Mouse (Mus musculus) gastrocnemius, adult 2 months (tissue): Measurements from ENCODE around the gene Tnfaip2. TPM values are rescaled to one million over a fixed set of nuclear protein-coding genes. Genes with fewer than 3 reads are reported as not detected.

Source experiments
- DNase-seq: peaks from one replicate; pipeline ENCODE4 v3.0.0; 2022
- H3K27ac ChIP-seq: fragments of 200-600 bp; 2 replicates; pipeline ENCODE4 v1.8.1; 2022; ENCODE audit warnings: mild to moderate bottlenecking
- H3K4me3 ChIP-seq: fragments of 200-600 bp; 2 replicates; pipeline ENCODE4 v1.8.1; 2022; ENCODE audit warnings: mild to moderate bottlenecking, moderate library complexity
- CTCF ChIP-seq: fragments of 200-600 bp; IDR thresholded peaks from 2 replicates; pipeline ENCODE4 v1.8.1; 2022; ENCODE audit warnings: antibody characterized with exemption, mild to moderate bottlenecking, moderate library complexity
- intact Hi-C: fragments of 180-260 bp; cut with DNase I; formaldehyde crosslinking; loops from one replicate; pipeline ENCODE4 v1.15.1; 2025
- total RNA-seq, 2 experiments: library from RNA; stranded (reverse); gene quantifications; 2 replicates each; pipeline ENCODE4 v1.2.3; 2021

The Tnfaip2 gene
- total RNA-seq, 2 experiments from 2014 or later = 29.1 to 54.8 TPM

DNA sequence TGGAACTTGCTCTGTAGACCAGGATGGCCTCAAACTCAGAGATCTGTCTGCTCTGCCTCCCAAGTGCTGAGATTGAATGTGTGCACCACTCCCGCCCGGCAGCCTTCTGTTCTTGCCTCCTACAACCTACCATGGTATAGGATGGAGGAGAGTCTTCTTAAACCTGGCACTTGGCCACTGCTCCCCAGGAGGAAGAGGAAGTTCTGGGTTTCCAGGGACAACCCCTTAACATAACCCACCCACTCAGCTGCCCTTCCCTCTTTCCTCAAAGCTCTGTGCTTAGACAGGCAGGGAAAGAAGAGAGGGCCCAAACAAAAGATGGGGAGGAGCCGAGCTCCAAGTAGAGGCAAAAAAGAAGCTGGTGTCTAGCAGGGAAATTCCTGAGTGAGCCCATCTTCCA lies 746 bp upstream of the Tnfaip2 start:
- H3K27ac ChIP-seq = peak overlapping the region; percentile 95; the same call in 1 of the 2 replicates
- intact Hi-C loops = no loop called here
- H3K4me3 ChIP-seq = no peak overlapping the region
- no peak for TF ChIP-seq CTCF
- DNase-seq = no peak

DNA sequence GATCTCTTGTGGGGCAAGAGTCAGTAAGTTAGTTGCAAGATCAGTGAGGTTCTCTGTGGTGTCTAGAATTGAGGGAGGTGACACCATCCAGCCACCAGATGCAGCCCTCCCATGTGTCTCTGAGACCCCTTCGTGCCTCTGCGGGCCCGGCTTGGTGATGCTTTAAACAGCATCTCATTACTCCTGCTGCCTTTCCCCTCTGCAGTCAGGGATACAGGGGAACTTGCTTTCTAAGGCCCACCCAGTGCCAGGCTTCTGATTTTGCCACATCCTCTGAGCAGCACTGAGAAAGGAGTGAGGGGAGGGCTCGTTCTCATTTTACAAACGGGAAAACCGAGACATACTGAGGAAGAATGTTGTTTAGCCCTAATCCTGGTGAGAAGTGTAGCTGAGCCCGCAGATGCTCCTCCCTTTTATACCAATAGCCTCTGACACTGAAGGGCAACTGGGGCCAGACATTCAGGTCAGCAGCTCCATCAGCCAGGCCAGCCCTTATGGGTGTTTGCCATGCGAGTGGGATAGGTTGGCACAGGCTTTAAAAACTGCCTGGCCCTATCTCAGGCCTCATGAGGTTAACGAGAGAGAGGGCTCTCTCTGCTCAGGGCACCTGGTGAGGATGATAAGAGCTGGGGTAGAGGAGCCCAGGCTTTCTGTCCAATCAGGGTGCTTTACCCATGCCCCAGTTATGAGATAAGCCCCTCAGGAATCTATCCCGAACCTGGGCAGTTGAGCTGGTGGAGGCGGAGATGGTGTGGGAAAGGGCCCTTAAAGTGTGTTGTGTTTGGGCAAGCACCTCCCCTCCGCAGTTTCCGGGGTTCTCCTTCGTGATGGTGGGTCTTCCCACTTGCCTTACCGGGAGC lies 972 bp downstream of the Tnfaip2 start:
- no peak for TF ChIP-seq CTCF
- peak overlapping the region; percentile 76 for H3K4me3 ChIP-seq
- peak; percentile 77 for DNase-seq
- intact Hi-C loops = no loop called here
- H3K27ac ChIP-seq = peak overlapping the region; percentile 95

DNA sequence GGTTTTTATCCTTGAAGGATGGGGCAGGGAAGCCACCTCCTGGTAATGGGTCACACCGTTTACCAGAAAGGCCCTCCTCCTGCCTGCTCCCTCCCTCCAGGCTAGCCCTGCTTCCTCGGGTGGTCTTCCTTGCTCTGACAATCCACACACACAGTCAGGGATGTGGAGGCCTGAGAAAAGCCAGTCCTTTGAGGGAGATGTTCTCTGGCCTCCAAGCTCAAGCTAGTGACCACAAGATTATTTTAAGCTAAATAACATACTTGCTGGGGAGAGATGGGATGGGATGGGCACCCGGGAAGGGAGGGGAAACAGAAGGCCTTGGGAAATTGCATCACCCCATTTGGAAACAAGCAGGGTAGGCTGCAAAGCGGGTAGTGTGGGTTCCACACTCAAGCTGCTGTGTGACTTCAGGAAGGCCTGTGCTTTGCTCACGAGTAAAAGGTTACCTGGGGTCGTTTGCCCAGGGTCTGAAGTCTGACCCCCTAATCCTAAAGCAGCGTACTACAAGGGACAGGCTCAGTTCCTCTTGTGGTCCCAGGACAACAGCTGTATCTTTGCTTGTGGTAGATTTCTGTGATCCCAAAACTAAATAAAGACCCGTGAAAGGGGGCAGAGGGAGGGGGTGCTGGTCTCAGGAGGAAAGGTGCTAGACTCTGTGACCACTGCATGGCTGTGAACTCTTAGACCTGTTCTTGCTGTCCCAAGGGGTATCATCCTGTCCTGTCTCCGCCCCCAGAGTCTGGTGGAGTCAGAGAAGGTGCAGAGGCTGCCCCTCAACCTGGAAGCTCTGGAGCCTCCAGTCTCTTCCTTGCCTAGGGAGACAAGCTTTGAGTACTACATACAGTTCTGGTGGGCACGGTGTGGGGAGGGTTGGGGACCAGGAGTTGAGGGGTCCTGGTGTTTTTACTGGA lies 1.9 kb downstream of the Tnfaip2 start:
- no peak for TF ChIP-seq CTCF
- intact Hi-C loops = no loop called here
- peak overlapping the region; percentile 95 for H3K27ac ChIP-seq
- peak overlapping the region; percentile 76 for H3K4me3 ChIP-seq
- no peak for DNase-seq

GRCm38 (mm10) chr12:111445161-111445889 lies 3.1 kb downstream of the Tnfaip2 start:
- H3K4me3 ChIP-seq = peak overlapping the region; percentile 37
- H3K27ac ChIP-seq = peak overlapping the region; percentile 35; the same call in 1 of the 2 replicates
- intact Hi-C loops = no loop called here
- no peak for TF ChIP-seq CTCF
- DNase-seq = no peak

GRCm38 (mm10) chr12:111445890-111446613 lies 3.8 kb downstream of the Tnfaip2 start:
- Histone ChIP-seq H3K27ac (peak overlapping the region; percentile 80; the same call in 1 of the 2 replicates), H3K4me3 (peak overlapping the region; percentile 37)
- no peak for DNase-seq
- no peak for TF ChIP-seq CTCF
- intact Hi-C loops = no loop called here

GRCm38 (mm10) chr12:111446745-111447144 lies 4.5 kb downstream of the Tnfaip2 start:
- no peak for DNase-seq
- no peak for TF ChIP-seq CTCF
- peak overlapping the region; percentile 80 for H3K27ac ChIP-seq
- intact Hi-C loops = no loop called here
- peak overlapping the region; percentile 35; the same call in 1 of the 2 replicates for H3K4me3 ChIP-seq

DNA sequence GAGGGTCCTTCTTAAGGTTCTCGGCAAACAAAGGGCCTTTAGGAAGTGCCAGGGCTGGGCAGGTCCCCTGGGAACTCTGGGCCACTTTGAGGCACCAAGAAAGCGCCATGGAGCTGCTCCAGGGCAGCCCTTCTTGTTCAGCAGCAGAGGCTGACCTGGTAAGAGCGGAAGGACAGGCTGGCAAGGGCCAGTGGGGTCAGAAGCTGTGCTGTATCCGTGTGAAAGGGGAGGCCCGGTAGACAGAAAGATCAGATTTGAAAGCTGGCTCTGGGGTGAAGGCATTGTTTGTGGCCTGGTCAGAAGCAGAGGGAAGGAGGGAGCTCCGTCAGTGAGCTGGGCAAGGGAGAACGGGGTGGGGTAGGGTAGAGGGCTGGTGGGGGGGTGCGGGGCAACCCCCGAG lies 5.1 kb downstream of the Tnfaip2 start:
- no peak for DNase-seq
- Histone ChIP-seq H3K27ac (peak overlapping the region; percentile 80), H3K4me3 (peak overlapping the region; percentile 35)
- no peak for TF ChIP-seq CTCF
- intact Hi-C loops = no loop called here

GRCm38 (mm10) chr12:111447898-111448760 lies 5.9 kb downstream of the Tnfaip2 start:
- H3K27ac ChIP-seq = peak overlapping the region; percentile 80
- peak overlapping the region; percentile 35 for H3K4me3 ChIP-seq
- peak; percentile 81 for DNase-seq
- TF ChIP-seq CTCF = no peak
- intact Hi-C loops = no loop called here

DNA sequence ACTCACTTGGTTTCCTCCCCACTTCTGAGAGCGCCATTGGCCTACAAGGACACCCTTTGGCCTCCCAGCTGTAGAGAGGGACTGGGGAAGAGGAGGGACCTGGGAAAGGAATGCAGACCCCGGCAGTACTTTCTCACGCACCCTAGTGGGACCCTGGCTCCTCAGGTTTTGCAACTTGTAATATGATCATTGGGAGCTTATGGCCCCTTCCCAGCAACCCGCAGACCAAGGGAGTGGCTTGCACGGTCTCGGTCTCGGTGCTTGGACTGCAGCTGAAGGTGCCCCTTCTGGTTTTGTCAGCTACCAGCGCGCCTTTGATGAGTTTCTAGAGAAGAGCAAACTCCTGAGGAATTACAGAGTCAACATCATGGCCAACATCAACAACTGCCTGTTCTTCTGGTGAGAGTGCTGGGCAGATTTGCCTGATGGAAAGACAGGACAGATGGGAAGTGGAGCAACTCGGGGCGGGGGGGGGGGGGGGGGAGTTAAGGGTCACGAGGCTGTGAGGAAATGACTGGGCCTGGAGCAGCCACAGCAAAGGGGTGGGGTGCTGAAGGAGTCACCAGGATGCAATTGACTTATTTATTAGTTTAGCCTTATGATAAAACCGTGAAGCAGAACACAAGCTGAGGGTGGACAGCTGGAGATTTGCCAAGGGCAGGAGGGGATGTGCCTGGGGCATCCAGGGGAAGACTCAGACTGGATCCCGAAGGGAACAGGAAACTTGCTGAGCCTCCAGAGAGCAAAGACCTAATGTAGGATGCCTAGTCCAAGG lies 6.8 kb downstream of the Tnfaip2 start:
- DNase-seq = no peak
- intact Hi-C loops = no loop called here
- H3K4me3 ChIP-seq = peak overlapping the region; percentile 46; the same call in 1 of the 2 replicates
- H3K27ac ChIP-seq = peak overlapping the region; percentile 80
- no peak for TF ChIP-seq CTCF

DNA sequence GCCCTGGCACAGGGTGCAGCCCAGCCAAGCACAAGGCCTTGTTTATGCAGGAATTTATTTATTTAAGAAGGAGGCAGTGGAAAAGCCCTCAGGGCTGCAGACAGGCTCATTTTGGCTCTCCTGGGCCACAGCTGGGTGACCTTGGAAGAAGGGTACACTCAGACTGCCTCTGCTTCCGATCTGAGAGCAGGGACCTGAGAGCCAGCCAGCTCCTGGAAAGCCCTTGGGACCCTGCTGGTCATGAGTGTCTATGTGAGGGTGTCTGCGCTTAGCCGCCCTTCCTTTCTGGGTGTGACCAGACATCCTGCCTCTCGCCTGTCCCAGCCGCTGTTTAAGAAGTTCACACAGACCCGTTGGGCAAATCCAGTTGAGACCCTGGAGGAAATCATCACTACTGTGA lies 8.1 kb downstream of the Tnfaip2 start:
- Histone ChIP-seq H3K27ac (peak overlapping the region; percentile 72), H3K4me3 (peak overlapping the region; percentile 46)
- intact Hi-C loops = no loop called here
- peak; percentile 83 for DNase-seq
- TF ChIP-seq CTCF = no peak
